Mouse (Mus musculus) kidney, embryonic 14.5 days (tissue): ENCODE results near the gene Ngrn. TPM values are rescaled to one million over a fixed set of nuclear protein-coding genes. Genes with fewer than 3 reads are reported as not detected.

Experiments
- ATAC-seq: fragments of 200-750 bp; cut with Nextera tagmentation; 2 replicates; pipeline ENCODE4 v1.8.0; 2017; ENCODE audit warnings: moderate number of reproducible peaks, mild to moderate bottlenecking, moderate TSS enrichment, moderate library complexity; ENCODE audit not compliant: low FRiP score, low TSS enrichment
- H3K27ac ChIP-seq: fragments of 300-500 bp; sonication (generic); 2 replicates; pipeline ENCODE4 v1.5.1; 2014; ENCODE audit warnings: low read depth, mild to moderate bottlenecking, low read length, moderate library complexity, mixed read lengths
- H3K27me3 ChIP-seq: fragments of 300-500 bp; sonication (generic); 2 replicates; pipeline ENCODE4 v1.6.1; 2014; ENCODE audit warnings: mild to moderate bottlenecking, low read length; ENCODE audit not compliant: control insufficient read depth, insufficient read depth
- H3K36me3 ChIP-seq: fragments of 300-500 bp; sonication (generic); 2 replicates; pipeline ENCODE4 v1.6.1; 2014; ENCODE audit warnings: low read length, mixed read lengths; ENCODE audit not compliant: control insufficient read depth, insufficient read depth
- H3K4me1 ChIP-seq: fragments of 300-500 bp; sonication (generic); 2 replicates; pipeline ENCODE4 v1.6.1; 2014; ENCODE audit warnings: low read length, mixed read lengths; ENCODE audit not compliant: control insufficient read depth, insufficient read depth
- H3K4me2 ChIP-seq: fragments of 300-500 bp; sonication (generic); replicated peaks from 2 replicates; pipeline ENCODE4 v1.6.1; 2014; ENCODE audit warnings: low read depth, mild to moderate bottlenecking, low read length
- H3K4me3 ChIP-seq: fragments of 300-500 bp; sonication (generic); 2 replicates; pipeline ENCODE4 v1.5.1; 2014; ENCODE audit warnings: mild to moderate bottlenecking, low read length
- H3K9ac ChIP-seq: fragments of 300-500 bp; sonication (generic); 2 replicates; pipeline ENCODE4 v1.6.1; 2014; ENCODE audit warnings: low read depth, mild to moderate bottlenecking, low read length, moderate library complexity
- H3K9me3 ChIP-seq: fragments of 300-500 bp; sonication (generic); 2 replicates; pipeline ENCODE4 v1.6.1; 2016; ENCODE audit warnings: low read length; ENCODE audit not compliant: control insufficient read depth
- WGBS: fragments of 180-500 bp; shearing (Covaris S2); extraction: QIAGEN DNeasy Blood & Tissue Kit; methylation state at CpG from one replicate; pipeline ENCODE4 v1.1.7; 2014; 5-methylcytosine and 5-hydroxymethylcytosine counted together
- polyA plus RNA-seq: library from polyadenylated mRNA; unstranded; fragments of >200 nt; fragmentation: Nextera tagmentation; extraction: Ambion mirVana; gene quantifications from 2 replicates; pipeline ENCODE4 v1.2.1, GENCODE M21; 2014

The Ngrn gene
- polyA plus RNA-seq, 1 experiment from 2014 or later = 49.7 TPM

DNA sequence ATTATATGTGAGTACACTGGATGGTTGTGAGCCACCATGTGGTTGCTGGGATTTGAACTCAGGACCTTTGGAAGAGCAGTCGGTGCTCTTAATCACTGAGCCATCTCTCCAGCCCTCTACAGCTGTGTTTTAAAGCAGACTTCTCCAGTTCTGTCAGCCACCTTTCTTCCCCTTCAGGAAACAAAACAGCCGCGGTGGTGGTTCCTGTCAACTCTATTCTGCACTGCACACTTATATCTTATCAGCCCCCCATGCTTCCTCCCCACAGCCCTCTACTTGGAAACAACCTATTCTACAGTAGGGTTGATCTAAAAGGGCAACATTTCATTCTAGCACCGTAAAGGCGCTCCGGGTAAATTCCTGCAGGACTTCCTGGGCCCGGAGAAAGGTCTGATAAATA, 14.2 kb upstream of the Ngrn start:
- Histone ChIP-seq H3K9ac (peak overlapping the region; percentile 62; the same call in 1 of the 2 replicates), H3K9me3 (no peaks in the 10 kb centered on the region; the same call in 1 of the 2 replicates), H3K4me2 (peak overlapping the region; percentile 55; the same call in 1 of the 2 replicates), H3K27ac (no peak overlapping the region), H3K36me3 (no peaks in the 10 kb centered on the region), H3K27me3 (no peaks in the 10 kb centered on the region), H3K4me3 (peak overlapping the region; percentile 55), H3K4me1 (no peaks in the 10 kb centered on the region)
- no peak for ATAC-seq
- 58% methylated on average over 7 of the region's 7 CpGs for WGBS

- Histone ChIP-seq H3K36me3 (no peaks in the 10 kb centered on the region), H3K27me3 (no peaks in the 10 kb centered on the region), H3K4me2 (no peak overlapping the region), H3K4me3 (no peak overlapping the region), H3K9ac (no peak overlapping the region), H3K27ac (no peak overlapping the region), H3K4me1 (no peaks in the 10 kb centered on the region), H3K9me3 (no peaks in the 10 kb centered on the region)
- WGBS = 80% methylated on average over 7 of the region's 7 CpGs
- no peak for ATAC-seq
Observed at GRCm38 (mm10) chr7:80252437-80252836, 8.6 kb upstream of the Ngrn start.

DNA sequence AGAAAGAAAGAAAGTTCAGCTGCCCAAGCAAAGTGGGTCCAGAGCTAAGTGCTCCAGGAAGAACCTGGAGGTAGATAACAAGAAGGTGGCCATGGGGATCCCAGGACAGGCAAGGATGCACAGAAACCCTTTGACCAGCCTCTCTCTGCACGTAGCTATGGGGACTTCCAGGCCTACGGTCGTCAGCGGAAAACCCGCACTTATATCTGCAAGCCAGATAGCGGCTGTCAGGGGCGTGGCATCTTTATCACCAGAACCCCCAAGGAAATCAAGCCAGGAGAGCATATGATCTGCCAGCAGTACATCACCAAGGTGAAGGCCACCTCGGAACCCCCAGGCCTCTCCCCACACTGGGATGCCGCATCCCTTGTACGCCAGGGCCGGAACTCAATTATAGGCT, 8.1 kb upstream of the Ngrn start:
- H3K36me3 ChIP-seq = no peaks in the 10 kb centered on the region
- H3K27me3 ChIP-seq = no peaks in the 10 kb centered on the region
- 90% methylated on average over 11 of the region's 11 CpGs for WGBS
- no peak overlapping the region for H3K9ac ChIP-seq
- ATAC-seq = no peak
- H3K27ac ChIP-seq = no peak overlapping the region
- H3K4me1 ChIP-seq = no peaks in the 10 kb centered on the region
- no peak overlapping the region for H3K4me2 ChIP-seq
- no peaks in the 10 kb centered on the region for H3K9me3 ChIP-seq
- H3K4me3 ChIP-seq = no peak overlapping the region

GRCm38 (mm10) chr7:80255981-80256380, 5.0 kb upstream of the Ngrn start:
- H3K9ac ChIP-seq = no peak overlapping the region

DNA sequence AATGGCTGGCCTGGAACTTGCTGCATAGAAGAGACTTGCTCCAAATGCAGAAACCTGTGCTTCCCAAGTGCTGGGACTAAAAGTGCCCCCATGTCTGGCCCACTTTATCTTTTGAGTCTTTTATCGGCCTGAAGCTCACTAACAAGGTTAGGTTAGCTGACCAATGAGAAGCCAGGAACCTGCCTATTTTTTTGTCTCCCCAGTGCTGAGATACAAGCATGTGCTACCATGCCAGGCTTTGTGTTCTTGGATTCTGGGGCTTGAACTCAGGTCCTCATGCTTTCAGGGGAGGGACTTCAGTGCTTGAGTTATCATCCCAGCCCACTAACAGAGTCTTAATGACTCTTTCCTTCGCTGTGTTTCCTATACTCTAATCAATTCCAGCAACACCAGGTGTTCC, 3.3 kb upstream of the Ngrn start:
- Histone ChIP-seq H3K9ac (no peak overlapping the region), H3K4me2 (no peak overlapping the region), H3K36me3 (no peaks in the 10 kb centered on the region), H3K9me3 (no peaks in the 10 kb centered on the region), H3K4me1 (peaks cover 6% of the 10 kb centered on the region), H3K4me3 (no peak overlapping the region), H3K27me3 (no peaks in the 10 kb centered on the region), H3K27ac (no peak overlapping the region)
- WGBS = 78% methylated on average over 2 of the region's 2 CpGs
- no peak for ATAC-seq

More at GRCm38 (mm10) chr7:80255981-80256380, 5.0 kb upstream of the Ngrn start:
- no peak for ATAC-seq
- WGBS = 65% methylated on average over 2 of the region's 2 CpGs
- Histone ChIP-seq H3K4me3 (no peak overlapping the region), H3K27ac (no peak overlapping the region), H3K4me1 (no peaks in the 10 kb centered on the region), H3K9me3 (no peaks in the 10 kb centered on the region), H3K4me2 (no peak overlapping the region), H3K36me3 (no peaks in the 10 kb centered on the region), H3K27me3 (no peaks in the 10 kb centered on the region)

GRCm38 (mm10) chr7:80261372-80261990, 466 bp downstream of the Ngrn start:
- H3K27me3 ChIP-seq = no peaks in the 10 kb centered on the region
- H3K36me3 ChIP-seq = peaks cover 32% of the 10 kb centered on the region
- H3K4me1 ChIP-seq = peaks cover 6% of the 10 kb centered on the region
- H3K4me2 ChIP-seq = peak overlapping the region; percentile 54
- peak; percentile 61 for ATAC-seq
- peak overlapping the region; percentile 69 for H3K4me3 ChIP-seq
- under 1% methylated on average over 32 of the region's 32 CpGs for WGBS
- H3K9me3 ChIP-seq = no peaks in the 10 kb centered on the region
- peak overlapping the region; percentile 72 for H3K9ac ChIP-seq
- peak overlapping the region; percentile 53 for H3K27ac ChIP-seq

DNA sequence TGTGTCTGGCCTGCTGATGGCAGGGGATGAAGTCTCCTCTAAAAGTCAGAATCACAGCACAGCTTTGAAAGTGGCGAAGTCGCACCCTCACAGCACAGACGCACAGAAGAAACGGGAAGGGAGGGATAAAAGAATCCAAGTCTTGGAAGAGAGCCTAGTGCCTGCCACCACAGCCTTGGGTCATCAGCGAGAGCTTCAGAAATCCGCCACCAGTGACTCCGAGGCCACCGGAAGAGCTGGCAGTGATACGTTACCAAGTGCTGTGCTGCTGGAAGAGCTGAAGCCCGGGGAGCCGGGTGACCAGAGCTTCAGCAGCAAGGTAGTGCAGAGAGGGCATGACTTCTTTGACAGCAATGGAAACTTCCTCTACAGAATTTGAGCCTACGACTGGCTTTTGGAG, 3.6 kb downstream of the Ngrn start:
- H3K9ac ChIP-seq = no peak overlapping the region
- peaks cover 40% of the 10 kb centered on the region for H3K36me3 ChIP-seq
- H3K4me3 ChIP-seq = no peak overlapping the region
- H3K4me2 ChIP-seq = no peak overlapping the region
- no peaks in the 10 kb centered on the region for H3K27me3 ChIP-seq
- WGBS = 91% methylated on average over 12 of the region's 12 CpGs
- no peak overlapping the region for H3K27ac ChIP-seq
- peaks cover 6% of the 10 kb centered on the region for H3K4me1 ChIP-seq
- no peaks in the 10 kb centered on the region for H3K9me3 ChIP-seq
- no peak for ATAC-seq

DNA sequence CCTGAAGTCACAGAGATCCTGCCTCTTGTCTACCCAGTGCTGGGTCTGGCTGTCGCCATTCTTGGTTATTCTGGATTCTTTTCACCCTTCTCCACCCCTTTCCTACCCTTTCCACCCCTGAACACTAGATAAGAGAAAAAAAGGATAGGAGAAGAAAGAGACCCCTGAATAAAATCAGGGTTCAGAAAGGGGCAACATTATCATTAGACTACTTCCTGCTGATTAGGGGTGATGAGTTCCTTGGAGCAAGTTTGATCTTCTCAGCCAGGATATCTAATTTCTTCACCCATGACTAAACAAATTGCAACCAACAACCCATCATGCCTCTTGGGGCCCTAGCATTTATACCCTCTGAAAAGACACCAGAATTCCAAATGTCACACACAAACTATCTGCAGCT, 6.7 kb downstream of the Ngrn start:
- H3K36me3 ChIP-seq = peaks cover 40% of the 10 kb centered on the region
- no peak overlapping the region for H3K9ac ChIP-seq
- WGBS = 88% methylated on average over 1 of the region's 1 CpGs
- no peak for ATAC-seq
- H3K4me1 ChIP-seq = peaks cover 5% of the 10 kb centered on the region; the same call in 1 of the 2 replicates
- no peak overlapping the region for H3K4me3 ChIP-seq
- no peaks in the 10 kb centered on the region for H3K9me3 ChIP-seq
- no peak overlapping the region for H3K4me2 ChIP-seq
- no peak overlapping the region for H3K27ac ChIP-seq
- no peaks in the 10 kb centered on the region for H3K27me3 ChIP-seq

- Histone ChIP-seq H3K27me3 (no peaks in the 10 kb centered on the region), H3K4me2 (peak within 1 kb of the TSS; percentile 86), H3K27ac (no peak within 1 kb of the TSS), H3K4me3 (peak within 1 kb of the TSS; percentile 65), H3K4me1 (peaks cover 5% of the 10 kb centered on the region; the same call in 1 of the 2 replicates), H3K9me3 (peaks cover under 1% of the 10 kb centered on the region), H3K36me3 (peaks cover 33% of the 10 kb centered on the region), H3K9ac (peak within 1 kb of the TSS; percentile 67)
- 4% methylated on average over 21 of the region's 21 CpGs for WGBS
- ATAC-seq = peak; percentile 88
Observed at GRCm38 (mm10) chr7:80268897-80269750, 8.1 kb downstream of the Ngrn start, which contains the start of gene Vps33b. Gene Vps33b, plus strand, starts transcription at chr7:80269649.
